Mouse (Mus musculus) kidney, adult 2 months (tissue): ENCODE results near the gene Prdm12.

ENCODE experiments used
- CTCF ChIP-seq: fragments of 200-500 bp; conservative IDR thresholded peaks from 2 replicates; pipeline ENCODE4 v1.5.1; 2011; ENCODE audit warnings: low read depth, mild to moderate bottlenecking, control low read depth, low read length, moderate library complexity, mixed read lengths; ENCODE audit not compliant: insufficient read depth, insufficient read length
- POLR2A ChIP-seq: fragments of 200-500 bp; IDR thresholded peaks from one replicate; pipeline ENCODE4 v1.6.1; 2011; ENCODE audit warnings: low read depth, low read length, control low read depth

- TF ChIP-seq POLR2A (no peak), CTCF (no peak)
Measured at GRCm38 (mm10) chr2:31635281-31636137, 4.3 kb upstream of the Prdm12 start.
